Mouse (Mus musculus) lung, postnatal 4 days (tissue): ENCODE measurements around the gene Dnajc3.
"Not testable (repeated sequence)": the region's sequence is repeated elsewhere in the genome, so short reads cannot be mapped to it uniquely, and the experiment has no call there.

Experiments
- DNase-seq, 2 experiments: peaks; one replicate each; pipeline ENCODE4 v3.0.0; 2021

Gene Dnajc3

GRCm38 (mm10) chr14:118931181-118931580 lies 6.6 kb upstream of the Dnajc3 start:
- no peak for DNase-seq

- no peak for DNase-seq
Observed at GRCm38 (mm10) chr14:118932956-118933355, 4.8 kb upstream of the Dnajc3 start.

GRCm38 (mm10) chr14:118934686-118935085 lies 3.1 kb upstream of the Dnajc3 start:
- no peak for DNase-seq

- no peak for DNase-seq
Observed at GRCm38 (mm10) chr14:118936236-118936635, 1.5 kb upstream of the Dnajc3 start.

- DNase-seq = no peak
Observed at GRCm38 (mm10) chr14:118936952-118937351, 824 bp upstream of the Dnajc3 start.

- peak in 1 of 2 experiments; percentile 27 for DNase-seq
Observed at GRCm38 (mm10) chr14:118938551-118938950, 775 bp downstream of the Dnajc3 start.

GRCm38 (mm10) chr14:118940796-118941495 lies 3.2 kb downstream of the Dnajc3 start:
- no peak for DNase-seq

- DNase-seq = no peak
Observed at GRCm38 (mm10) chr14:118942076-118942475, 4.3 kb downstream of the Dnajc3 start.

- DNase-seq = no peak
Observed at GRCm38 (mm10) chr14:118944702-118945101, 6.9 kb downstream of the Dnajc3 start.

- DNase-seq = no peak
Observed at GRCm38 (mm10) chr14:118948841-118949240, 11.1 kb downstream of the Dnajc3 start.

GRCm38 (mm10) chr14:118951912-118952583 lies 14.3 kb downstream of the Dnajc3 start:
- DNase-seq = no peak

- DNase-seq = no peak
Observed at GRCm38 (mm10) chr14:118958010-118958409, 20.2 kb downstream of the Dnajc3 start.

GRCm38 (mm10) chr14:118965356-118966000 lies 27.7 kb downstream of the Dnajc3 start:
- DNase-seq = no peak

- no peak for DNase-seq
Observed at GRCm38 (mm10) chr14:118967646-118968045, 29.9 kb downstream of the Dnajc3 start.

- no peak for DNase-seq
Observed at GRCm38 (mm10) chr14:118972268-118972667, 34.5 kb downstream of the Dnajc3 start.

GRCm38 (mm10) chr14:118977136-118977816 lies 39.5 kb downstream of the Dnajc3 start:
- DNase-seq = no peak

- no peak for DNase-seq
Observed at GRCm38 (mm10) chr14:118979571-118980325, 42.0 kb downstream of the Dnajc3 start.

- no peak for DNase-seq
Observed at GRCm38 (mm10) chr14:118980358-118980757, 42.6 kb downstream of the Dnajc3 start.

GRCm38 (mm10) chr14:118980890-118981289 lies 43.1 kb downstream of the Dnajc3 start:
- DNase-seq = no peak

GRCm38 (mm10) chr14:118981711-118982428 lies 44.1 kb downstream of the Dnajc3 start:
- DNase-seq = not testable (repeated sequence)

- DNase-seq = peak in 1 of 2 experiments; percentile 52
Observed at GRCm38 (mm10) chr14:118982429-118983045, 44.8 kb downstream of the Dnajc3 start.
